Mouse (Mus musculus) CH12.LX (cell line): ENCODE data around the gene Patj. TPM values are rescaled to one million over a fixed set of nuclear protein-coding genes. Genes with fewer than 3 reads are reported as not detected.

Source experiments
- DNase-seq: peaks from one replicate; pipeline ENCODE4 v3.0.0-alpha.2; 2013; ENCODE audit errors: extremely low read depth
- H3K27ac ChIP-seq: 2 replicates; pipeline ENCODE4 v1.5.1; 2012; ENCODE audit warnings: low read depth, mild to moderate bottlenecking, control low read depth, moderate library complexity; ENCODE audit not compliant: insufficient read depth
- H3K27me3 ChIP-seq: replicated peaks from 2 replicates; pipeline ENCODE3; 2012; ENCODE audit warnings: inconsistent platforms
- H3K36me3 ChIP-seq, 2 experiments: replicated peaks in 1 of 2; 2 replicates each; pipeline versions ENCODE3 to v1.6.1; 2012; ENCODE audit warnings: inconsistent platforms in 1 of 2, low read length in 1 of 2, mild to moderate bottlenecking in 1 of 2, mixed read lengths in 1 of 2, moderate library complexity in 1 of 2; ENCODE audit not compliant: control insufficient read depth in 1 of 2, insufficient read depth in 1 of 2
- H3K4me1 ChIP-seq, 2 experiments: 2 replicates each; pipeline ENCODE4 v1.6.1; 2012; ENCODE audit warnings: inconsistent platforms in 1 of 2, moderate library complexity in 1 of 2; ENCODE audit not compliant: insufficient read depth in 2 of 2, control insufficient read depth in 1 of 2
- H3K4me2 ChIP-seq: 2 replicates; pipeline ENCODE4 v1.6.1; 2012; ENCODE audit warnings: low read depth, mild to moderate bottlenecking, control low read depth; ENCODE audit not compliant: poor library complexity, insufficient read depth, severe bottlenecking
- H3K4me3 ChIP-seq, 3 experiments: fragments of 150-350 bp in 1 of 3; sonication (generic) in 1 of 3; replicated peaks in 1 of 3; 2 replicates each; pipeline versions ENCODE3 to v1.5.1; 2011 to 2012; ENCODE audit warnings: low read depth in 2 of 3, low read length in 2 of 3, mild to moderate bottlenecking in 2 of 3, moderate library complexity in 2 of 3, control low read depth in 1 of 3, improper control_type of control experiment in 1 of 3, inconsistent platforms in 1 of 3, mixed read lengths in 1 of 3; ENCODE audit not compliant: poor library complexity in 1 of 3
- H3K79me2 ChIP-seq: replicated peaks from 2 replicates; pipeline ENCODE4 v1.6.1; 2012; ENCODE audit warnings: mild to moderate bottlenecking, moderate library complexity; ENCODE audit not compliant: control insufficient read depth, poor library complexity, insufficient read depth, severe bottlenecking; ENCODE audit errors: extremely low read depth
- H3K9ac ChIP-seq: 2 replicates; pipeline ENCODE4 v1.6.1; 2012; ENCODE audit warnings: low read depth, mild to moderate bottlenecking, control low read depth, moderate library complexity; ENCODE audit not compliant: insufficient read depth
- H3K9me3 ChIP-seq: replicated peaks from 2 replicates; pipeline ENCODE3; 2012; ENCODE audit warnings: low read length, inconsistent platforms, mixed read lengths
- CHD1 ChIP-seq: IDR thresholded peaks from 2 replicates; pipeline ENCODE4 v1.6.1; 2012; ENCODE audit warnings: low read depth, low read length, improper control_type of control experiment, inconsistent platforms
- CHD2 ChIP-seq: IDR thresholded peaks from 2 replicates; pipeline ENCODE4 v1.6.1; 2011; ENCODE audit warnings: low read length, improper control_type of control experiment
- CTCF ChIP-seq, 2 experiments: IDR thresholded peaks in 1 of 2; conservative IDR thresholded peaks in 1 of 2; 2 replicates each; pipeline ENCODE4 v1.5.1; 2011 to 2012; ENCODE audit warnings: low read depth in 2 of 2, low read length in 2 of 2, improper control_type of control experiment in 1 of 2, inconsistent platforms in 1 of 2, mild to moderate bottlenecking in 1 of 2, moderate library complexity in 1 of 2
- E2F4 ChIP-seq: IDR thresholded peaks from 2 replicates; pipeline ENCODE4 v1.6.1; 2011; ENCODE audit warnings: low read depth, low read length, improper control_type of control experiment; ENCODE audit not compliant: insufficient replicate concordance
- ELF1 ChIP-seq: IDR thresholded peaks from 2 replicates; pipeline ENCODE4 v1.6.1; 2014; ENCODE audit warnings: low read depth, mild to moderate bottlenecking, inconsistent platforms, low read length, improper control_type of control experiment
- EP300 ChIP-seq: IDR thresholded peaks from 2 replicates; pipeline ENCODE4 v1.6.1; 2011; ENCODE audit warnings: low read length, improper control_type of control experiment
- JUN ChIP-seq: IDR thresholded peaks from 2 replicates; pipeline ENCODE4 v1.6.1; 2011; ENCODE audit warnings: low read depth, mild to moderate bottlenecking, low read length, improper control_type of control experiment, moderate library complexity; ENCODE audit not compliant: insufficient read depth
- KAT2A ChIP-seq: IDR thresholded peaks from 2 replicates; pipeline ENCODE4 v1.6.1; 2012; ENCODE audit warnings: low read length, improper control_type of control experiment, inconsistent platforms; ENCODE audit not compliant: insufficient replicate concordance
- MAFK ChIP-seq: IDR thresholded peaks from 2 replicates; pipeline ENCODE4 v1.6.1; 2011; ENCODE audit warnings: low read length, improper control_type of control experiment; ENCODE audit not compliant: insufficient replicate concordance
- MAX ChIP-seq: IDR thresholded peaks from 2 replicates; pipeline ENCODE4 v1.6.1; 2011; ENCODE audit warnings: low read length, improper control_type of control experiment
- MAZ ChIP-seq: IDR thresholded peaks from 2 replicates; pipeline ENCODE4 v1.6.1; 2012; ENCODE audit warnings: low read depth, mild to moderate bottlenecking, inconsistent platforms, low read length, improper control_type of control experiment, moderate library complexity
- MEF2A ChIP-seq: IDR thresholded peaks from 2 replicates; pipeline ENCODE4 v1.6.1; 2014; ENCODE audit warnings: low read depth, mild to moderate bottlenecking, inconsistent platforms, low read length, improper control_type of control experiment, borderline replicate concordance
- MYC ChIP-seq: IDR thresholded peaks from 2 replicates; pipeline ENCODE4 v1.6.1; 2011; ENCODE audit warnings: low read depth, mild to moderate bottlenecking, improper control_type of control experiment, low read length
- NELFE ChIP-seq: IDR thresholded peaks from 2 replicates; pipeline ENCODE4 v1.6.1; 2011; ENCODE audit warnings: low read depth, low read length, improper control_type of control experiment
- POLR2AphosphoS2 ChIP-seq: IDR thresholded peaks from 2 replicates; pipeline ENCODE4 v1.6.1; 2011; ENCODE audit warnings: low read depth, low read length, improper control_type of control experiment
- RAD21 ChIP-seq: IDR thresholded peaks from 2 replicates; pipeline ENCODE4 v1.6.1; 2011; ENCODE audit warnings: low read depth, mild to moderate bottlenecking, low read length, improper control_type of control experiment, moderate library complexity
- RCOR1 ChIP-seq: conservative IDR thresholded peaks from 2 replicates; pipeline ENCODE4 v1.6.1; 2012; ENCODE audit warnings: low read depth, mild to moderate bottlenecking, inconsistent platforms, low read length, improper control_type of control experiment
- SIN3A ChIP-seq: IDR thresholded peaks from 2 replicates; pipeline ENCODE4 v1.6.1; 2012; ENCODE audit warnings: low read length, improper control_type of control experiment, inconsistent platforms
- SMC3 ChIP-seq: IDR thresholded peaks from 2 replicates; pipeline ENCODE4 v1.6.1; 2011; ENCODE audit warnings: low read depth, low read length, improper control_type of control experiment
- TBP ChIP-seq: conservative IDR thresholded peaks from 2 replicates; pipeline ENCODE4 v1.6.1; 2011; ENCODE audit warnings: low read depth, low read length, improper control_type of control experiment
- UBTF ChIP-seq: IDR thresholded peaks from 2 replicates; pipeline ENCODE4 v1.6.1; 2012; ENCODE audit warnings: low read depth, mild to moderate bottlenecking, inconsistent platforms, low read length, improper control_type of control experiment, moderate library complexity
- USF1 ChIP-seq: IDR thresholded peaks from 2 replicates; pipeline ENCODE4 v1.6.1; 2014; ENCODE audit warnings: low read depth, mild to moderate bottlenecking, inconsistent platforms, low read length, improper control_type of control experiment
- dilution Hi-C: fragments of 300-500 bp; cut with MboI; formaldehyde crosslinking; loops from 2 replicates; pipeline ENCODE4 v1.14.3; 2020; ENCODE audit warnings: low sequenced_read_pairs; ENCODE audit not compliant: extremely low pct_unique_long_range_greater_than_20kb, extremely low pct_ligation_motif_present
- in situ Hi-C: fragments of 300-500 bp; cut with MboI; formaldehyde crosslinking; loops from 3 replicates; pipeline ENCODE4 v1.14.3; 2019; ENCODE audit warnings: low sequenced_read_pairs, low pct_ligation_motif_present, low pct_unique_long_range_greater_than_20kb, mixed read lengths
- polyA plus RNA-seq: library from polyadenylated mRNA; unstranded; fragments of >175 nt; gene quantifications from 2 replicates; pipeline ENCODE4 v1.2.1, GENCODE M21; 2012; ENCODE audit warnings: low read depth; ENCODE audit not compliant: insufficient read length
- total RNA-seq, 2 experiments: library from RNA; depleted of rRNA; stranded (reverse); fragments of 300-350 nt in 1 of 2; fragments of >200 nt in 1 of 2; gene quantifications; 2 replicates each; pipeline ENCODE4 v1.2.3; 2012 to 2014

The Patj gene
- total and polyA plus RNA-seq, 3 experiments: 1.2 to 6.1 (median 2.0) TPM

GRCm38 (mm10) chr4:98599358-98599757, 203.8 kb downstream of the Patj start:
- in situ Hi-C loops: no loop called here
- Histone ChIP-seq H3K9ac (no peak overlapping the region), H3K79me2 (no peaks in the 10 kb centered on the region), H3K36me3 (no peaks in the 10 kb centered on the region), H3K9me3 (peaks cover 51% of the 10 kb centered on the region), H3K4me3 (no peak overlapping the region), H3K4me1 (no peaks in the 10 kb centered on the region), H3K4me2 (no peak overlapping the region)
- no peak for TF ChIP-seq USF1
- no peak for TF ChIP-seq MAZ
- TF ChIP-seq JUN: no peak
- TF ChIP-seq MAFK: no peak
- TF ChIP-seq ELF1: no peak
- TF ChIP-seq MEF2A: no peak
- TF ChIP-seq SMC3: no peak
- TF ChIP-seq NELFE: no peak
- TF ChIP-seq EP300: no peak
- TF ChIP-seq, all 38 proteins: peak for 0
- H3K27me3 ChIP-seq: no peaks in the 10 kb centered on the region
- DNase-seq: no peak
- dilution Hi-C loops: no loop called here
- no peak overlapping the region for H3K27ac ChIP-seq

GRCm38 (mm10) chr4:98603131-98603530, 207.5 kb downstream of the Patj start:
- dilution Hi-C loops (no loop called here), in situ Hi-C loops (no loop called here)
- Histone ChIP-seq H3K9ac (no peak overlapping the region), H3K36me3 (no peaks in the 10 kb centered on the region), H3K4me3 (no peak overlapping the region), H3K4me2 (no peak overlapping the region), H3K27ac (no peak overlapping the region), H3K9me3 (peaks cover 59% of the 10 kb centered on the region), H3K79me2 (no peaks in the 10 kb centered on the region), H3K27me3 (no peaks in the 10 kb centered on the region), H3K4me1 (no peaks in the 10 kb centered on the region)
- DNase-seq: no peak
- TF ChIP-seq UBTF (no peak), CHD2 (no peak), RCOR1 (no peak), KAT2A (no peak), USF1 (no peak), MYC (no peak), SIN3A (no peak), RAD21 (no peak), CHD1 (no peak), TBP (no peak), NELFE (no peak), E2F4 (no peak), POLR2AphosphoS2 (no peak), MAX (no peak), CTCF (conservative IDR thresholded peaks at IDR 0.05 in 1 of 2, IDR thresholded peaks at IDR 0.05 in 1 of 2; ENCODE audit: low read depth in 2 of 2, low read length in 2 of 2) (no peak), MAZ (no peak)
